Mouse (Mus musculus) olfactory bulb, adult 2 months (tissue): ENCODE results near the gene Ahcyl2.

Experiments
- CTCF ChIP-seq: fragments of 200-500 bp; IDR thresholded peaks from 2 replicates; pipeline ENCODE4 v1.5.1; 2012; ENCODE audit warnings: low read depth, mild to moderate bottlenecking, low read length, moderate library complexity; ENCODE audit not compliant: insufficient read depth
- POLR2A ChIP-seq: fragments of 200-500 bp; IDR thresholded peaks from 2 replicates; pipeline ENCODE4 v1.6.1; 2012; ENCODE audit warnings: mild to moderate bottlenecking, low read depth, low read length, moderate library complexity; ENCODE audit not compliant: insufficient read depth

DNA sequence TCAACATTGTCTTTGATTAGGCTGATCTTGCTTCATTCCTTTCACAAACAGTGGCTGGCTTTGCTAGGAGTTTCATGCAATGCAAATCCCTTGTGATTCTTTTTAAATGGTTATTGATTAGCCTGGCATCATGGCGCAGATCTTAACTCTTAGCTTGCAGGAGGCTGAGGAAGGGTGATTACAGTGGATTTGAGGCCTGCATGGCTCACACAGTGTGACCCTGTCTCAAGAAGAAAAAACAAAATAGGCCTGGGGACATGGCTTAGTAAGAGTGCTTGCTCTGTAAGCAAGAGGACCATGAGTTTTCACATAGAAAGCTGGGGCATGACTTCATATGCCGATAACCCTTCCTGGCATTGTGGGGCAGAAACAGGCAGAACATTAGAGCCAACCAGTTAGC lies 47.8 kb downstream of the Ahcyl2 start:
- TF ChIP-seq POLR2A, result no peak
- TF ChIP-seq CTCF, result no peak
